Mouse (Mus musculus) ES-Bruce4 (cell line): ENCODE data around the gene Yars.
A peak's percentile ranks its signal among the peaks of the same experiment; 100 is the strongest.

Experiments used
- CTCF ChIP-seq: IDR thresholded peaks from one replicate; pipeline ENCODE4 v1.8.1; 2011; ENCODE audit warnings: low read depth, low read length
- POLR2A ChIP-seq: IDR thresholded peaks from one replicate; pipeline ENCODE4 v1.8.1; 2011; ENCODE audit warnings: low read length; ENCODE audit not compliant: insufficient read depth

DNA sequence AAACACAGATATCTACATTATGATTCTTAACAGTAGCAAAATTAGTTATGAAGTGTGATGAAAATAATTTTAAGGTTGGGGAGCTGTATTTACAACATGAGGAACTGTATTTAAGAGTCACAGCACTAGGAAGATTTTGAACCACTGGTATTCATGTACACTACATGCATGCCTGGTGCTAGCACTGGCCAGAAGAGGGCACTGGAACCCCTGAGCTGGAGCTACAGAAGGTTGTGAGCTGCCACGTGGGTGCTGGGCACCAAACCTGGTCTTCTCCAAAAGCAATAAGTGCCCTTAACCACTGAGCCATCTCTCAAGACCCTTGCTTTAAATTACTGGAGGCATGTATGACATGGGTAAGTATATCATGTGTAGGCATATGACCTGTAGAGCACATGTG is 17.0 kb upstream of the Yars start:
- no peak for TF ChIP-seq POLR2A
- TF ChIP-seq CTCF, result peak; percentile 67
